Mouse (Mus musculus) kidney, adult 9 months (tissue): ENCODE measurements around the gene Sptan1.

Source experiments
- DNase-seq: peaks from one replicate; pipeline ENCODE4 v3.0.0; 2022

The Sptan1 gene

DNA sequence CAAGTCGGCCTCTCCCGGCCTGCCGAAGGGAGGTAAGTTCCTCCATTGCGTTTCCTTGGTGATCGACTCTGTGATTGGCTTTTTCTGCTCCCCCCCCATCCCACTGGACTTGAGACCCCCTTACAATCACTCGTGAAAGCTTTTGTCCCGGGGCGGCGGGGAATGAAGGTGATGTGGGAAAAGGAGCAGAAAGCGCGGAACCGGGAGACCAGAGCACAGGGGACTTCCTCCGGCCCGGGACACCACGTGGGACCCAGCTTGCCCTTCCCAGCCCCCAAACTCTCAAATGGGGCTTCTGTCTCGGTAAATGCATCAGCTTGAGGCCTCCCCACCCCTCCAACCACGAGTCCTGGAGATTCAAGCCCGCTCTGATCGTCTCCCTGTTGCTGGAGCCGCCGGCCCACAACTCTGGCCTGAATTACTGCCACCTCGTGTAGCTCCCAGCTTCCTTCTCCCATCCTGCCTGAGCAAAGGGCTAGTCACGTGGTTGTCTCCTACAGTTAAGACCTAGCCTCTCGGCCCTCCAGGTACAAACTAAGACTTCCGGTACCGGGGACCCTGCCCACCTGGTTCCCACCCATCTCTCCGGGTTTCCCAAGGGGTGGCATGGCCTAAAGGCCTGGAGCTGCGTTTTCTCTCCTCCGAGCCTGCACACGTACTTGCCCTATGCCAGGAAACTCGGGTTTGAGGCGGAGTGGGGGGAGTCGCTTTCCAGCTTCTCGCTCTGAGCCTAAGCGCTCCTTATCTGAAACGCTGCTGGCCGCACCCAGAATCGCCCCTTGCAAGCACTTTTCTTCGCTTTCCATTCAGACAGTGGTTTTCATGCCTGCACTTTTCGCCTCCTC lies 97.1 kb downstream of the Sptan1 start:
- peak; percentile 81 for DNase-seq

DNA sequence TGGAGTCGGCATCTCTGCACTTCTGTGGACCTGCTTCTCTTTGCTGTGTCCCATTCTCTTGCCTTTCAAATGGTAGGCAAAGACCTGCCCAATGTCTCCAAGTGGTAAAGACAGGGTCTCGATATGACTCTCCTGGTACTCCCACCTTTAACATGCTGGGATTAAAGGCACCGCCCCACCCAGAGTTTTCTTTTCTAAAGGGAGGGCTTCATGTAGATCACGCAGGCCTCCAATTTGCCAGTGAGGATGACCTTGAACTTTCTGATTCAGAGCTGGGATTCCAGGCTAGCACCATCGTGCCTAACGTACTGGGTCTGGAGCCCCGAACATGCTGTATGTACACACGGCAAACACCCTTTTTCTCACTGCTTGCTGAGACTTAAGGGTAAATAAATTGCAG lies 97.9 kb downstream of the Sptan1 start:
- DNase-seq: no peak

DNA sequence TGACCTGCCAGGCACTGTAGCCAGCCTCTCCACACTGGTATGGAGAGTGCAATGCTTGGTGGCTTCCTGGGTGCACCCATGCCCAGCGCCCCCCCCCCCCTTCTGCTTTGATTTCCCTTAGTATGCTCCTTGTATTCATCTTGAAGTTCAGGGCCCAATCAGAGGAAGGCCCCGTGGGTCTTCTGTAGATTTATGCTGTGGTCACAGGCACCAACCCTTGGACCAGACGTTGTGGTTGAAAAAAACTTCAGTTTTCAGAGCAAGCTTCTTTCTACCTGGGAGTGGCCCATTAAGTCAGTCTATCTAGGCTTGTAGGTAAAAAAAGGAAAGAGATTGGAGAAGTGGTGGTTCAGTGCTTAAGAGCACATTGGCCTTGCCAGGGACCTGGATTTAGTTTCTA lies 98.4 kb downstream of the Sptan1 start:
- DNase-seq: no peak

DNA sequence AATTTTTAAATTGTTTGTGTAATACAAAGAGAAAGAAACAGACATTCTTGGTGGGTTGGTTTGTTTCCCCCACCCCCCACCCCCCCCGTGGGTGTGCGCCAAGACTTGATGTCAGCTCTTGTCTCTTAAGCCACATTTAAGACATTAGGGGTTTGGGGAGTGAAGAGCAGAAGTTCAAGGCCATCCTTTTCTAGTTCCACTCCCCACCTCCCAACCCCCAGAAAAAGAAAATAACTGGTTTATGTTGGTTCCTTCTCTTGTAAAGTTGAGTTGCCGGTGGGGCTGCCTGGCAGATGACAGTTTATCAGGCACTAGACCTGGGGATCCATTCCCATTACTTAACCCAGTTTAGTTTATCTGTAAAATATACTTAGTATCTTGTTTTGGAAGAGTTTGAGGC lies 98.9 kb downstream of the Sptan1 start:
- no peak for DNase-seq

DNA sequence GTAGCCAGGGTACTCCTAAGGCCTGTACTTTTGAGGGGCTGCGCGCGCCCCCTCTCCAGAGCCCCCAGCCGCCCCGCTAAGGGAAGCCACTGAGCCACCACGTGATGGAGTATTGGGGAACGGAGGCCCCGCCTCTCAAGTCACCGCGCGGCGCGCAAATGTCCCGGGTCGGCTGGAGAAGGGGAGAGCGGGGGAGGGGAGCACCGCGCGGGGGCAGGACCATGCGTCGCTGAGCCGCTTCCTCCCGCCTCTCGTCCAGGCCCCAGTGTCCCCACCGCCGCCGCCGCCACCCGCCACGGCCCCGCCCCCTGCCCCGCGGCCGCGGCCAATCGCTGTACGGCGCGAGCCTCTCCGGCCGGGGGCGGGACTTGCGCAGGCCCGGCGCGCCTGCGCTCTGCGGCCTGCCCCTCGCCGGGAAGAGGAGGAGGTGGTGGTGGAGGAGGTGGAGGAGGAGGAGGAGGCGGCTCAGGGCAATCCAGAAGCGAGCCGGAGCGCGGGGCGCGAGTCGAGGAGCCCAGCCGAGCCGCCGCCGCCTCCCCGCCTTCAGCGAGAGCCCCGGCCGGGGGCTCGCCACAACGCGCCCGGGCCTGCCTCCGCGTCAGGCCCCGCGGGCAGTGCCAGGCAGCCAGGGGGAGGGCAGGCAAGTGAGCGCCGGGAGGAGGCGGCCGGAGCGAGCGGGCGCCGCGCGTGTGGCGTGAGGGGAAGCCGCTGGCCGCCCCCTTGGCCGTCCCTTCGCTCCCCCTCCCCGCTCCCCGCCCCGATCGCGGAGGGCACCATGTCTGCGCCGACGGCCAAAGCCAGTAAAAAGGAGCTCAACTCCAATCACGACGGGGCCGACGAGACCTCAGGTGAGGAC lies 100.9 kb downstream of the Sptan1 start:
- DNase-seq: peak; percentile 97

DNA sequence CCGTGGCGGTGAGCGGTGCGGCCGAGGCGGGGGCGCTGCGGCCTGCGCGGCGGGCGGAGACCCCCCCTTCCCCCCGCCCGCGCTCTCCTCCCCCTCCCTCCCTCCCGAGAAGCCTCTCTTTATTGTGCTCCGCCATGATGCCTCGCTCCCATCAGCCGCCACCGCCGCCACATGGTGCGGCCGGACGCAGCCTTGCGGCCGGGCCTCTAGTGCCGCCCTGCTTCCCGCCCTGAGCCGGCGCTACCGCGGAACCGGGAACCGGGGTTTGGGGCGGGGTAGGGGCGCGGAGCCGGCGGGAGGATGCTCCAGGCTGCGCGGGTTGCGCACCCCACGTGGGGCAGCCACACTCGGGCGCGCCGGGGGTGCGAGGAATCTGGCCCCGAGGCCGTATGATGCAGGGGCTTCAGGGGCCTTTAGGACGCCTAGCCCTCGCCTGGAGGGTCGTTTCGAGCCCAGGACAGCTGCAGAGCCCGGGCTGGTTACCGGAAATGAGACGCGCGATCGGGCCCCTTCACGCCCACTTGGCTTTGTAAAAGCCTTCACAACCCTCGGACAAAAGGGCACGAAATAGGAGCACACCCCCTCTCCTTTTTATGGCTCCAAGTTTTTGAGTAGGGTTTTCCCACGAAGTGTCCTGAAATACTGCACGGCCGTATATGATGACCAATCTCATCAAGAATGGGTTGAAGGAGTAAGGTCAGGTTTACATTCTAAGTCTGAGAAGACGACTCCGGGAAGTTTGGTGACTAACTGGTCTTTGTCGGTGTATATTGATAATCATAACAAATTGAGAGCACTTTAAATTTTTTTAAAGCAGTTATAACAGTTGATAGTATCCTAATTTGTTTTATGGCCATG lies 101.9 kb downstream of the Sptan1 start:
- peak; percentile 39 for DNase-seq

DNA sequence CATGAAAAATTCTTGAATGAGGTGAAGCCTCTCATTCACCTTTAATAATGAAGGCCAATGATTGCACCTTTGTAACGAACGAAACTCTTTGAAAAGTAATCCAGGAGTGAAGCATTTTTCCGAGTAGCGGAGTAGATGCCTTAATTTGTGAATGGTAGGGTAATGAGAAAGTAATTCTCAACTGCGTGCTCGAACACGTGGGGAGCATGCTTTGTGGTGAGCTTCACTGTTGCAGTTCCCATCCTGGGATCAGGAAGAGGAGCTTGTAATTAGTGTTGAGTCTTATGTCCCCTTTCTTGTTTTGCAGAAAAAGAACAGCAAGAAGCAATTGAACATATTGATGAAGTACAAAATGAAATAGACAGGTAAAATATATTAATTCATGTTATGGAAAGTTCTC lies 102.6 kb downstream of the Sptan1 start:
- DNase-seq: no peak

DNA sequence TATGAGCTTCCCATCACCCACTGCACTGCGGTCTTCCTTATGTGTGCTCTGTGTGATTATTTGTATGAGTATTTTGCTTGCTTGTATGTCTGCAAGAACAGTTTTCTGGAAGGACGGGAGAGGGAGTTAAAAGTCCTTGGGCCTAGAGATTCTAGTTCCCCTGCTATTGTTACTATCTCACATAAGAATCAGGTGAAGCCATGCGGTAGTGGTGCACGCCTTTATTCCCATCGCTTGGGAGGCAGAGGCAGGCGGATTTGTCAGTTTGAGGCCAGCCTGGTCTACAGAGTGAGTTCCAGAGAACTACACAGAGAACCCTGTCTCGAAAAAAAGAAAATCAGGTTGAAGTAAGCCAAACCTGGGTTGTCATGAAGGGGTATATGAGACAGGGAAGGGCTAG lies 107.5 kb downstream of the Sptan1 start:
- no peak for DNase-seq

DNA sequence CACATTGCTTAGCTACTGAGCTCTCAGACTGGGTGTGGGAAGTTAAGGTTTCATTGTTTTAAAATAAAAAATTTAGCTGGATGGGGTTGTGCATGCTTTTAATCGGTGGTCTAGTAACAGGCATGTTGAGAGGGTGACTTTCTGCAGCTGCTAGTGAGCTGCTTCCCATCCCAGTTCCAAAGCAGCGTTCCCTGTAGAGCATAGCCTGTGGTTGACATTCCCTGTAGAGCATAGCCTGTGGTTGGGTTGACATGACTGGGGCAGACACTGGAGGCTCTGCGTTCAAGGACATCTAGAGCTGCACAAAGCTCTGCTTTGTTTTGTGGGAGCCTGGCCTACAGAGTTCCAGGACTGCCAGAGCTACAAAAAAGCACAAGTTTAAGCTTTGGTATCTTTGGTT lies 107.9 kb downstream of the Sptan1 start:
- no peak for DNase-seq

DNA sequence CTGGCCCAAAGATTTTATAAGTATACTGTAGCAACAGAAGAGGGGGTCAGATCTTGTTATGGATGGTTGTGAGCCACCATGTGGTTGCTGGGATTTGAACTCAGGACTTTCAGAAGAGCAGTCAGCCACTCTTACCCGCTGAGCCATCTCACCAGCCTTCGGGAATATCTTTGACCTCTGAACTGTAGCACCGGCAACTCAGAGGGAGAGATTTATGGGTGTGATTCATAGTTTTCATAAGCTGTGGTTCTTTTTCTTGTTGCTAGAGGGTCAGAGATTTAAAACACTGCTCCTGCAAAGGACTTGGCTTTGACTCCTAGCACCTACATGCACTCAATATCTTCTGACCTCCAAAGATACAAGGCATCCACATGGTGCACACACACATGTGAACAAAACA lies 110.3 kb downstream of the Sptan1 start:
- no peak for DNase-seq

DNA sequence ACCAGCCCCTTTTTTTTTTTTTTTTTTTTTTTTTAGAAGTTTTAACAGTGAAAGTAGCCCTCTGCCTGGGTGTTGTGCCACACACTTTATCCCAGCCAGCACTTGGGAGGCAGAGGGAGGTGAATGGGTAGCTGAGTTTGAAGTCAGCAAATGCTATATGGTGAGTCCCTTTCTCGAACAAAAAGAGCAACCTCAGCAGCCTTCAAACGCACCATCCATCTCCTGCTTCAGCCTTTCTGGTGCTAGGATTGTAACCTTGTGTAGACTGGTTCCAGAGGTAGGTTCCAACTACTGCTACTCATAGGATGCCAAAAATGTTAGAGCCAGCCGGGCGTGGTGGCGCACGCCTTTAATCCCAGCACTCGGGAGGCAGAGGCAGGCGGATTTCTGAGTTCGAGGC lies 111.1 kb downstream of the Sptan1 start:
- DNase-seq: no peak

DNA sequence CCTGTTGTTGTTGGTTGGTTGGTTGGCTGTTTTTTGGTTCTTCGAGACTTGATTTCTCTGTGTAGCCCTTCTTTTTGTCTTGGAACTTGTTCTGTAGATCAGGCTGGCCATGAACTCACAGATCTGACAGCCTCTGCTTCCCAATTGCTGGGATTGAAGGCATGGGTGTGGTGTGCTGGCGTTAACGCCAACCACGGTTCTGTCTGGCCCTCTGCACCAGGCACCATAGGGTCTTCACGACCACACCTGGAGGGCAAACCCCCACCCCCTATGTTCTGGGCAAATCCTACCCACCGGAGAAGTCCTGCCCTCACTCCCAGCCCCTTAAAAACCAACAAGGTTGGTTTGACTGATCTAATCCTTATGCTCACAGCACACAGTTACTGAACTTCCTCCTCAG lies 111.6 kb downstream of the Sptan1 start:
- DNase-seq: no peak

DNA sequence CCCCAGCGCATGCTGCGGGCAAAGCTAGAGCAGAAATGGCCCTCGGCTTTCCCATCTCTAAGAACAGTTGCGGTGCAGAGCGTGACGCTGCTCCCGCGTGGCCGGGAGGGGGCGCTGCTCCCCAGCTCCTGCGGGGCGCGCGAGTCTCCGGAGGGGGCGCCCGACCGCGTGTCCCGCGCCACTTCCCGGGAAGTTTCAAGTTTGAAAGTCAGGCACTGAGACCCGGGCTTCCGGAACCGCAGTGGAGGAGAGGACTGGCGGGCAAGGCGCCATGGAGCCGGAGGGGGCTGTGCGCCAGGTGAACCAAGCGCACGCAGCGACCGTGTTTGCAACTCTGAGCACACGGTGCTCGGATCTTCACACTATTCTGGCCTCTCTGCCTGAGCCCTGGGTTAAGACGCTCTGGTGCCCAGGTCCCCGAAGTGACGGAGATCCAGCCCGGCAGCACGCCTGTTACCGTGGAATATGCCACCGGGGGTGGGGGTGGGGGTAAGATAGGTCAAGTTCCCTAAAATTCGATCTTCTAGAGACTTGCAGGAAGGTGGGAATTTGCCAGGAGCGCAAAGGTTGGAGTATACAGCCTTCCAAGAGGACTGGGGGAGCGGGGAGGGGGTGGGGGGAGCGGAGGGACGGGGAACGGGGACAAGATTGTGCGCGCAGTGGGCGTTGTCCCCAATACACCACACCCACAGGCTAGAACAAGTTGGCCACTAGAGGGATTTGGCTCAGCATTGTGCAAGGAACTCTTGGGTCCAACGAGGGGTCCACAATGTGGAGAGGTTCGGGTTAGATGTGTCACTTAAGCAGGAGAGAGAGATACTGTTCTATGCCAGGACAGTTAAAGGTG lies 112.4 kb downstream of the Sptan1 start, which contains the start of gene Pkn3:
Gene Pkn3 (plus strand): TSS at position 183 of the 847 bp plus-strand sequence.
- peak; percentile 86 for DNase-seq

DNA sequence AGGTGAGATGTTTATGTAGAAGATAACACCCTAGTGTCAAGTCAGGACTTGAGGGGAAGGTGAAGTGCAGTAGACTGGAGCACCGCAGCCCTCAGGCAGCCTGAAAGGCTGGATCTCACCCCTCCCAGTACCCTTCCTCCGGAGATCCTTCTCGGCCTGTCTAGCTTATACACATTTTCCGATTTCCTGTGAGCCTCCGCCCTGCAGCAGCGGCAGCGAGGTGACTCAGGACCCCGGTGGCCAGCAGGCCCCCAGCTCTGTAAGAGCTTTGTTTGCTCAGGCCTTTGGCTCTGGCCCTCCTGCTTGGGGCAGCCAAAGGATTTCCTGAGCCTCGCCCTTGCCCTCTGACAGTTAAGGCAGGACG lies 113.0 kb downstream of the Sptan1 start:
- no peak for DNase-seq

DNA sequence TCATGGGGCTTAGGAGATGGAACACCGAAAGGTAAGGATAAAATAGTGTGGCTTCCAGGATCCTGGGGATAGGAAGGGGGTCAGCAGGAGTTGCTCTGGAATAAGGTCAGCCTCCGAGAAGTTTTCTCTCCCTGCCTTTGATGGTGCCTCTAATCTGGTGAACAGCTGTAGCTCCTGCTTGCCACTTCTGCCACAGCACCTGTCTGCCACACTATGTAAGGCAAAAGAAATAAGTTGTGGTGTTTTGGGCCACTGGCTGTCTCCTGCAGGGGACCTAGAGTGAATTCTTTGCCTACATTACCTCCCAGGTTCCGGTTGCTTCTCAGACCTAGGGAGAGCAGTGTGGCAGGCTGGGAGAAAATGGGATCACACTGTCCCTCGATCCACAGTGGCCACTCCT lies 113.4 kb downstream of the Sptan1 start:
- DNase-seq: no peak

DNA sequence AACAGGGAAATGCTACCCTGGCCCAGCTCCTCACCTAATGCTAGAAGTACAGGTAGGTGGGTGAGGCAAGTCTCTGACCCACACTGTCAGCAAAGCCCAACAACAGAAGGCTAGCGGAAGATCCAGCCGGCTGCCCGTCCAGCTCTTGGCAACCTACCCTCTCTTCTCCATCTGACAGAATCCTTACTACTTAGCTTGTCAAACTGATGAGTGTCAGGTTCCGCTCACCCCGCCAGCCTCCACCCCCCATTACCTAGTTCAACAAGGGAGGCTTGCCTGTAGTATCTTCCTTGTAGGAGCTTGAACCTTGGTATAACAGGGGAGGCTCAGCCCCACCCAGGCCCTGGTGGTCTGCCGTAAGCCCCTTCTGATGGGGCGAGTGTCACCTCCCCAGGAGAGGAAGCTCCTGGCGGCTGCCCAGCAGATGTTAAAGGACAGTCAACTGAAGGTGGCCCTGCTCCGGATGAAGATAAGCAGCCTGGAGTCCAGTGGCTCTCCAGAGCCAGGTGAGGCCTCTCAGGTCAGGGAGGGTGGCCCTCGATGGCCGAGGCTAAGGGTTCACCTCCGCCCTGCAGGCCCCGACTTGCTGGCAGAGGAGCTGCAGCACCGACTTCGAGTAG lies 114.9 kb downstream of the Sptan1 start:
- no peak for DNase-seq
